Mouse (Mus musculus) liver, adult 2 months (tissue): ENCODE data around the gene Wdr61.
"Not testable (repeated sequence)": the region's sequence is repeated elsewhere in the genome, so short reads cannot be mapped to it uniquely, and the experiment has no call there.

Experiments
- CTCF ChIP-seq: fragments of 200-500 bp; IDR thresholded peaks from 2 replicates; pipeline ENCODE4 v1.5.1; 2011; ENCODE audit warnings: low read depth, low read length, control low read depth
- POLR2A ChIP-seq: fragments of 200-500 bp; IDR thresholded peaks from 2 replicates; pipeline ENCODE4 v1.6.1; 2011; ENCODE audit warnings: low read length, control low read depth; ENCODE audit not compliant: insufficient read depth; ENCODE audit errors: extremely low read depth

- not testable (repeated sequence) for TF ChIP-seq POLR2A, CTCF
These were observed 43.6 kb downstream of the Wdr61 start for GRCm38 (mm10) chr9:54690697-54691096.
